Mouse (Mus musculus) hindbrain, embryonic 16.5 days (tissue): ENCODE measurements around the gene Gnptab. TPM values are rescaled to one million over a fixed set of nuclear protein-coding genes. Genes with fewer than 3 reads are reported as not detected.

ENCODE experiments used
- ATAC-seq: fragments of 200-750 bp; cut with Nextera tagmentation; 2 replicates; pipeline ENCODE4 v1.8.0; 2017; ENCODE audit warnings: moderate TSS enrichment, moderate library complexity
- H3K27ac ChIP-seq: fragments of 300-500 bp; sonication (generic); 2 replicates; pipeline ENCODE4 v1.5.1; 2014; ENCODE audit warnings: low read depth, mild to moderate bottlenecking, control low read depth, low read length, moderate library complexity
- H3K27me3 ChIP-seq: fragments of 300-500 bp; sonication (generic); replicated peaks from 2 replicates; pipeline ENCODE4 v1.6.1; 2014; ENCODE audit warnings: low read length; ENCODE audit not compliant: control insufficient read depth, insufficient read depth
- H3K36me3 ChIP-seq: fragments of 300-500 bp; sonication (generic); 2 replicates; pipeline ENCODE4 v1.6.1; 2014; ENCODE audit warnings: mild to moderate bottlenecking, low read length, moderate library complexity, mixed read lengths; ENCODE audit not compliant: control insufficient read depth, insufficient read depth
- H3K4me1 ChIP-seq: fragments of 300-500 bp; sonication (generic); 2 replicates; pipeline ENCODE4 v1.6.1; 2014; ENCODE audit warnings: low read depth, low read length; ENCODE audit not compliant: control insufficient read depth, insufficient read depth
- H3K4me2 ChIP-seq: fragments of 300-500 bp; sonication (generic); 2 replicates; pipeline ENCODE4 v1.6.1; 2014; ENCODE audit warnings: mild to moderate bottlenecking, low read length, control low read depth, moderate library complexity
- H3K4me3 ChIP-seq: fragments of 300-500 bp; sonication (generic); 2 replicates; pipeline ENCODE4 v1.5.1; 2014; ENCODE audit warnings: mild to moderate bottlenecking, low read length, control low read depth, moderate library complexity
- H3K9ac ChIP-seq: fragments of 300-500 bp; sonication (generic); 2 replicates; pipeline ENCODE4 v1.6.1; 2014; ENCODE audit warnings: low read depth, mild to moderate bottlenecking, control low read depth, low read length, moderate library complexity
- H3K9me3 ChIP-seq: fragments of 300-500 bp; sonication (generic); 2 replicates; pipeline ENCODE4 v1.6.1; 2014; ENCODE audit warnings: mild to moderate bottlenecking, low read length, moderate library complexity; ENCODE audit not compliant: control insufficient read depth
- WGBS: fragments of 180-500 bp; shearing (Covaris S2); extraction: QIAGEN DNeasy Blood & Tissue Kit; methylation state at CpG from one replicate; pipeline ENCODE4 v1.1.7; 2014; 5-methylcytosine and 5-hydroxymethylcytosine counted together
- polyA plus RNA-seq: library from polyadenylated mRNA; unstranded; fragments of >200 nt; fragmentation: Nextera tagmentation; extraction: Ambion mirVana; gene quantifications from 2 replicates; pipeline ENCODE4 v1.2.1, GENCODE M21; 2015

Gene Gnptab
- polyA plus RNA-seq, 1 experiment from 2014 or later: 20.2 TPM

DNA sequence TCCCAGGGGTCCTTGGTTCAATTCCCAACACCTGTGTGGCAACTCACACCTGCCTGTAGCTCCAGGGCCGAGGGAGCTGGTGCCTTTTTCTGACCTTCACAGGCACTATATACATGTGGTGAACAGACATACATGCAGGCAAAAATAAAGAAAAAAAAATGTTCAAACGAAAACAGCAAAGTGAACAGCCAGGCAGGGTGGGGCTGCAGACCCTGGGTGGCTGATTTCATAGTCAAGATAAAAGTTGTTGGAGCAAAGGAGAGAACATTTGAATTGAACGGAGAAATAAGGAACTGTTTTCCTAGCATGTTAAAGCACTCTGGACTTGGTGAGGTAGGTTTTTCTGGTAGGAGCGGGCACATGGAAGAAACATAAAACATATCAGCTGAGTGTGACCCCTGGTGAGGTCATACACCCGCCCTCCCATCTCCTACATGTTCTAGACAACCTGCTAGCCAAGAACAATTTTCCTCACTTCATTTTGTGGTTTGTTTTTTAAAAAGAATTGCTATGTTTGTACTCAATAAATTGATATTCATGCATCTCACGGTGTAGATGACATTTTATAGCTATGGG lies 19.8 kb downstream of the Gnptab start:
- no peak overlapping the region for H3K9ac ChIP-seq
- H3K4me3 ChIP-seq: no peak overlapping the region
- H3K4me1 ChIP-seq: no peaks in the 10 kb centered on the region
- 89% methylated on average over 6 of the region's 6 CpGs for WGBS
- H3K36me3 ChIP-seq: 0 out of 2 replicates have a peak, but pooled peaks cover 4% of the 10 kb centered on the region
- H3K9me3 ChIP-seq: no peaks in the 10 kb centered on the region
- no peak overlapping the region for H3K4me2 ChIP-seq
- H3K27me3 ChIP-seq: no peaks in the 10 kb centered on the region
- H3K27ac ChIP-seq: no peak overlapping the region
- ATAC-seq: no peak

DNA sequence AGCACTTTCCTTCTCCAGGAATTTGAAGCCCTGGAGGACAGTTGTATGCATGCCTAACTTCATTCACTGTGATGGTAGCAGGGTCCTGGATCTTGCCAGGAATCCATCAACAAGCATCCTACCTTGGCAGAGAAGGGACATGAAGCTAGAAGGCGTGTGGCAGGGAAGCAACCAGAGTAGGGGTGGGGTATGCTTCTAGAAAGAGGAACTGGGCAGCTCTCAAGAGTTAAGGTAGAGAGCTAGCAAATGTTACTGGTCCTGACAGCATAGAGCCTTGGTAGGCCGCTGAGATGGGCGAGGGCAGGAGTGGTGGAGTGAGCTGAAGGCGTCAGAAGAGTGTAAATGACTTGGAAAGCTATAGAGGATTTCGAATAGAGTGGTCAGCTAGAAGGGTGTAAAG lies 20.3 kb downstream of the Gnptab start:
- no peak overlapping the region for H3K27ac ChIP-seq
- 92% methylated on average over 5 of the region's 5 CpGs for WGBS
- H3K9me3 ChIP-seq: no peaks in the 10 kb centered on the region
- no peak overlapping the region for H3K9ac ChIP-seq
- 0 out of 2 replicates have a peak, but pooled peaks cover 4% of the 10 kb centered on the region for H3K36me3 ChIP-seq
- ATAC-seq: no peak
- H3K27me3 ChIP-seq: no peaks in the 10 kb centered on the region
- H3K4me2 ChIP-seq: no peak overlapping the region
- no peaks in the 10 kb centered on the region for H3K4me1 ChIP-seq
- H3K4me3 ChIP-seq: no peak overlapping the region

DNA sequence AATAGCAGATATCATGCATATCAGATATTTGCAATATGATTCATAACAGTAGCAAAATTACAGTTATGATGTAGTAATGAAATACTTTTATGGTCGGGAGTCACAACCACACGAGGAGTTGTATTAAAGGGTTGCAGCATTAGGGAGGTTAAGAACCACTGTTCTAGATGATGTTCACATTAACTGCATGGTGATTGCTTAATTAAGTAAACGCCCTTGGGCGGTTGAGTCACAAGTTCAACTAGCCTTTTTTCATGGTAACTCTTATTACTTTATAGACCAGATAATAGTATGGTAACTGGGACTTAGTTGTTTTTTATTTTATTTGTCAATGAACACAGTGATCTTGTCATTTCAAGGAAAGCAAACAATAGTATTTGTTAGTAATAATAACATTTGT lies 24.1 kb downstream of the Gnptab start:
- Histone ChIP-seq H3K9me3 (no peaks in the 10 kb centered on the region), H3K9ac (no peak overlapping the region)

DNA sequence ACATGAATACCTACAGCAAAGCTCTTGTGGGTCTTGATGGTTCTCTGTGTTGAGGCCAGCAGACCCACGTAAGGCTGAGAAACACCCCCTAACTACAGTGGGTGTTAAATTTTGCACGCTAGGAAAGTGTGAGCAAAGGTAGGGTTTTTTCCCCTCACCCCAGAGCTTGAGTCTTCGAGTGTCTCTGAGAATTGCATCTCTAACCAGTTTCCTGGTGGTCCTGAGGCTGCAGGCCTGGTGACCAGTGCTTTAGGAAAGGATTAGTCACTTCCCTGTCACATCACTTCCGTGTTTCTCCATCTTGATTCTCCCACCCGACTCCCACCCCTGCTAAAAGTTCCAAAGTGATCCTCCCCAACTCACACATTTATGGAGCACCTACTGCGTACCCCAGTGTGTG lies 25.3 kb downstream of the Gnptab start:
- Histone ChIP-seq H3K4me1 (no peaks in the 10 kb centered on the region), H3K4me3 (no peak overlapping the region), H3K36me3 (0 out of 2 replicates have a peak, but pooled peaks cover 4% of the 10 kb centered on the region), H3K9me3 (no peaks in the 10 kb centered on the region), H3K27ac (no peak overlapping the region), H3K9ac (no peak overlapping the region), H3K4me2 (no peak overlapping the region), H3K27me3 (no peaks in the 10 kb centered on the region)
- WGBS: 92% methylated on average over 6 of the region's 6 CpGs
- ATAC-seq: no peak

More for the DNA sequence above, 24.1 kb downstream of the Gnptab start:
- ATAC-seq: no peak
- H3K4me3 ChIP-seq: no peak overlapping the region
- no peak overlapping the region for H3K27ac ChIP-seq
- no peaks in the 10 kb centered on the region for H3K4me1 ChIP-seq
- H3K27me3 ChIP-seq: no peaks in the 10 kb centered on the region
- WGBS: 99% methylated on average over 4 of the region's 4 CpGs
- 0 out of 2 replicates have a peak, but pooled peaks cover 4% of the 10 kb centered on the region for H3K36me3 ChIP-seq
- H3K4me2 ChIP-seq: no peak overlapping the region

DNA sequence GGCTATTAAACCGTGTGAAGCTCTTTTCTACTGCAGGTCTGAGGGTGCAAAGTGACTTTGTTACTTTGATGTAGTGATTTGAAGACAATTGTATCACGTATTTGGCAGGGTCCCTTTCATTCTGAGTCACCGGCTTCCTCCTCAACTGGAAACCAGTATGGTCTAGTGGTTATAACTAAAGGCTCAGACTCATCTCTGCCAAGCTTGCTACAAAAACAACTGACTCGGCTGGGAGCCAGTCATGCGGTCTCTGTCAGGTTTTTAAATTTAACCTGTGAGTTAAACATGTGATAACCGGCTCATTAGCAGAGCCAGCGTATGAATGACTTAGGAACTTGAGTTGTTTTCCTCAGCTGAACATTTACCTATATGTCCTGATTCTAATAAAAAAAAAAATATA lies 26.9 kb downstream of the Gnptab start:
- Histone ChIP-seq H3K4me2 (no peak overlapping the region), H3K36me3 (0 out of 2 replicates have a peak, but pooled peaks cover 4% of the 10 kb centered on the region), H3K4me1 (no peaks in the 10 kb centered on the region), H3K9ac (no peak overlapping the region), H3K9me3 (no peaks in the 10 kb centered on the region), H3K27ac (no peak overlapping the region), H3K4me3 (no peak overlapping the region), H3K27me3 (no peaks in the 10 kb centered on the region)
- no peak for ATAC-seq
- 71% methylated on average over 7 of the region's 7 CpGs for WGBS

DNA sequence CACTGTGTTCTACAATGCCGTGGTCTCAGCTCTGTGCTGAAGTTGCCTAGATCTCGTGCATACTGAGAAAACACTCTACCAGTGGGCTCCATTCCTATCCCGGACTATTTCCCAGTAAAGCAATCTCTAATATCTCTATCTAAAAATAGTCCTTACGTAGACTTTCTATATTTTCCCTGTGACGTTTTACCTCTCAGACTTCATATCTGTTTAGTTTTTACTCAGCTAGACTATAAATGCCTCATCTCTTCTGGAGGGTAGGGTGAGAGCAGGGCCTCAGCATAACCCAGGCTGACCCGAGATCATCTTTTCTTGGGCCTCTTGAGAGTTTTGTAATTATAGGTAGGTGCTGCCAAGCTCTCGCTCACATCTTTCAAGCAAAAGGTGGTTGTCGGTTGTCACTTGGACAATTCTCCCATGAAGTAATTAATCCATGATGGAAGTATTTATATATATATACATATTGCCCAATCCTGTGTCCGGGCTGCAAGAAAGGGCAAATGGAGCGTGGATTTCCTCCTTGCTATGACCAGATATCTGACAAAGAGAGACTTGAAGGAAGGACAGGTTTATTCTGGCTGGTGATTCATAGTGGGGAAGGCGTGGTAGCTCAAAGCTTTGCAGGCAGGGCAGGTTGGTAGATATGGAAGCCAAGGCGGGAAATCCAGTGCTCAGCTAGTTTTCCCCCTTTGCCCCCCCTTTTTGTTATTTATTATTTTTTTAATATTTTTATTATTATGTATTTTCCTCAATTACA lies 29.1 kb downstream of the Gnptab start:
- Histone ChIP-seq H3K9me3 (no peaks in the 10 kb centered on the region), H3K27me3 (no peaks in the 10 kb centered on the region), H3K9ac (no peak overlapping the region), H3K4me3 (no peak overlapping the region), H3K27ac (no peak overlapping the region), H3K4me1 (no peaks in the 10 kb centered on the region), H3K4me2 (no peak overlapping the region), H3K36me3 (no peaks in the 10 kb centered on the region)
- ATAC-seq: no peak
- WGBS: 96% methylated on average over 12 of the region's 12 CpGs

DNA sequence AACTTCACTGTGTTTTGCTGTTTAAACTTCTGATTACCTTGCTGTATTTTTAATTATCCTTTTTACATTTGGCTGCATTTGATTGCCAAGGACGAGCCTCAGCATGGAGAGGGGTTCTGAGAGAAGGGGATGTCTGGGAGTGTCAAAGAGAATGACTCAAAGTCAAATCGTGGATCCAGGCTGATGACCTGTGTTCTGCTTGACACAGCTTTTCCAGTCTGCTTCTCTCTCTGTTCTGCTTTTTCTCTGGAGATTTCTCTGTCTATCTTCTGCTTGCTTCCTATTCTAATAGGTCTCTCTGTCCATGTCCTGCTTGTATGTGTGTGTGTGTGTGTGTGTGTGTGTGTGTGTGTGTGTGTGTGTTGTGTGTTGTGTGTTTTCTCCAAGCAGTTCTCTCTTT lies 30.8 kb downstream of the Gnptab start:
- ATAC-seq: no peak
- Histone ChIP-seq H3K4me3 (no peak overlapping the region), H3K27me3 (no peaks in the 10 kb centered on the region), H3K4me1 (no peaks in the 10 kb centered on the region), H3K4me2 (no peak overlapping the region), H3K9me3 (no peaks in the 10 kb centered on the region), H3K27ac (no peak overlapping the region), H3K36me3 (peaks cover under 1% of the 10 kb centered on the region; the same call in 1 of the 2 replicates), H3K9ac (no peak overlapping the region)
- 72% methylated on average over 2 of the region's 2 CpGs for WGBS

DNA sequence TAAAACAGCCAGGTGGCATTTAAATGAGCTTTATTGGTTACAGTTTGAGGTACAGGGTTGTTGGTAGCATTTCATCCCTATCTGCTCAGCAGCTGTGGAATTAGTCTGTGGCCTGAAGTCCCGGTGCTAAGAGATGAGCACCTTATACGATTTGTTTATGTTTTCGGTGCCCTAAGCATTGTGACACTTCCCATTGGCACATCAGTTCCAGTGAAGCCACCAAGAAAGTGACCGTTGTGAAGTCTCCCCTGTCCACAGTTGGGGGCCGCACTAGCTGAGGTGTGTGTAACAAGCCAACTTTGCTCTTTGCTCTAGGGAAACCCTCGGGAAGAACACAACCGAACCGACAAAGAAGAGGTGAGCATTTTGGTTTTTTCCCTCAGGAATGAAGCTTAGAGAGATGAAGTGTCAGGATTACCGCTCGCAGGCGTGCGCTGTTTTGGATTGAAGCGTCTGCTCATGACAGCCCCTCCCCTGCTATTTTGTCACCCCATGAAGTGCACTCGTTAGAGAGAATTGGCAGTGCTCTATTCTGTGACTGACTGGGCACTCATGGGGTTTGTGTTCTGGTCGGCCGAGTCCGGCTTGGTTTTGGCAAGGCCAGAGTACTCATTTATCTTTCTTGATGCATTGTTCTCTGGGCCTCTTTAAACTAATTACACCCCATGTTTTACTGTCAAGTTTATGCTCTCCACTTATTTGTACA lies 33.5 kb downstream of the Gnptab start:
- H3K9ac ChIP-seq: no peak overlapping the region
- H3K4me1 ChIP-seq: no peaks in the 10 kb centered on the region
- WGBS: 66% methylated on average over 17 of the region's 17 CpGs
- peak; percentile 65; the same call in 1 of the 2 replicates for ATAC-seq
- H3K27me3 ChIP-seq: no peaks in the 10 kb centered on the region
- H3K9me3 ChIP-seq: no peaks in the 10 kb centered on the region
- no peak overlapping the region for H3K4me3 ChIP-seq
- peaks cover 10% of the 10 kb centered on the region; the same call in 1 of the 2 replicates for H3K36me3 ChIP-seq
- no peak overlapping the region for H3K27ac ChIP-seq
- no peak overlapping the region for H3K4me2 ChIP-seq

DNA sequence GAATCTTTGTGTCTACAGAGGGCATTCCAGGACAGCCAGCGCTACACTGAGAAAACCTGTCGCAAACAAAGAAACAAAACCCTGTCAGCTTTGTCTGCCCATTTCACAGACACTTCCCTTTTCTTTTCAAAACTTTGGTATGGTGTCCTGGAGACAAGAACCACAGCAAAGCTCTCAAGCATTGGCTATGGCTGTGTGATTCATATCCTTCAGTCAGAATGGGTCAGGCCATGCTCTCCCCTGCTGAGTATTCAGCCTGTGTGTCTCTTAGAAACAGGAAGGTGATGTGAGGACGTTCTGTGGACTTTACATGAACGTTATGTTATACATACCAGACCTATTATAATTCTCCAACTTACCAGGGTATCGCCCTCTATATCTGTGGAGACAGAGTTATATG lies 38.8 kb downstream of the Gnptab start:
- H3K4me2 ChIP-seq: no peak overlapping the region
- H3K4me1 ChIP-seq: no peaks in the 10 kb centered on the region
- no peaks in the 10 kb centered on the region for H3K9me3 ChIP-seq
- no peak overlapping the region for H3K4me3 ChIP-seq
- WGBS: 82% methylated on average over 5 of the region's 5 CpGs
- ATAC-seq: no peak
- H3K27me3 ChIP-seq: no peaks in the 10 kb centered on the region
- H3K36me3 ChIP-seq: peaks cover 12% of the 10 kb centered on the region
- no peak overlapping the region for H3K9ac ChIP-seq
- H3K27ac ChIP-seq: no peak overlapping the region
